Mouse (Mus musculus) layer of hippocampus, postnatal 36 days (tissue): Measurements from ENCODE around the gene Ap4s1. TPM values are rescaled to one million over a fixed set of nuclear protein-coding genes. Genes with fewer than 3 reads are reported as not detected.
A peak's percentile ranks its signal among the peaks of the same experiment; 100 is the strongest.
"Not testable (repeated sequence)": the region's sequence is repeated elsewhere in the genome, so short reads cannot be mapped to it uniquely, and the experiment has no call there.

Experiments
- DNase-seq, 2 experiments: peaks; one replicate each; pipeline ENCODE4 v3.0.0; 2022
- total RNA-seq, 2 experiments: library from RNA; stranded (reverse); gene quantifications; 2 replicates each; pipeline ENCODE4 v1.2.3; 2021

Gene Ap4s1
- total RNA-seq = 10 to 100 TPM; 49.6 to 51.1 TPM

- DNase-seq = peak; percentile 74 to 80
Measured at GRCm38 (mm10) chr12:51690893-51691844, at the start of gene Ap4s1. Ap4s1 (plus strand) TSS chr12:51691033.

- DNase-seq = no peak
Measured at GRCm38 (mm10) chr12:51641871-51642270, 49.0 kb upstream of the Ap4s1 start.

GRCm38 (mm10) chr12:51649401-51649800 is 41.4 kb upstream of the Ap4s1 start:
- DNase-seq = not testable (repeated sequence)

GRCm38 (mm10) chr12:51655944-51656465 is 34.8 kb upstream of the Ap4s1 start:
- DNase-seq = no peak

- DNase-seq = no peak
Measured at GRCm38 (mm10) chr12:51663011-51663410, 27.8 kb upstream of the Ap4s1 start.

GRCm38 (mm10) chr12:51663908-51664307 is 26.9 kb upstream of the Ap4s1 start:
- DNase-seq = no peak

GRCm38 (mm10) chr12:51666708-51667430 is 24.0 kb upstream of the Ap4s1 start:
- DNase-seq = no peak

GRCm38 (mm10) chr12:51671231-51671891 is 19.5 kb upstream of the Ap4s1 start:
- DNase-seq = no peak

- DNase-seq = no peak
Measured at GRCm38 (mm10) chr12:51673270-51673669, 17.6 kb upstream of the Ap4s1 start.

- DNase-seq = no peak
Measured at GRCm38 (mm10) chr12:51676442-51676841, 14.4 kb upstream of the Ap4s1 start.

- no peak for DNase-seq
Measured at GRCm38 (mm10) chr12:51678844-51679243, 12.0 kb upstream of the Ap4s1 start.

GRCm38 (mm10) chr12:51688546-51688945 is 2.3 kb upstream of the Ap4s1 start:
- no peak for DNase-seq

- peak; percentile 96 for DNase-seq
Measured at GRCm38 (mm10) chr12:51691845-51692632, 1.2 kb downstream of the Ap4s1 start, which contains the start of gene Strn3. Strn3 (minus strand) TSS chr12:51691897.

- not testable (repeated sequence) for DNase-seq
Measured at GRCm38 (mm10) chr12:51692870-51693269, 2.0 kb downstream of the Ap4s1 start.

GRCm38 (mm10) chr12:51693419-51693818 is 2.6 kb downstream of the Ap4s1 start:
- DNase-seq = no peak

GRCm38 (mm10) chr12:51694096-51694495 is 3.3 kb downstream of the Ap4s1 start:
- no peak for DNase-seq

GRCm38 (mm10) chr12:51694966-51695365 is 4.1 kb downstream of the Ap4s1 start:
- no peak for DNase-seq

- no peak for DNase-seq
Measured at GRCm38 (mm10) chr12:51696157-51696556, 5.3 kb downstream of the Ap4s1 start.

- DNase-seq = no peak
Measured at GRCm38 (mm10) chr12:51699623-51700393, 9.0 kb downstream of the Ap4s1 start.

GRCm38 (mm10) chr12:51701723-51702122 is 10.9 kb downstream of the Ap4s1 start:
- no peak for DNase-seq

GRCm38 (mm10) chr12:51703859-51704258 is 13.0 kb downstream of the Ap4s1 start:
- DNase-seq = no peak
